Mouse (Mus musculus) brain, embryonic 14.5 days (tissue): ENCODE data around the gene Mybph.

ENCODE experiments used
- CTCF ChIP-seq: fragments of 200-500 bp; IDR thresholded peaks from 2 replicates; pipeline ENCODE4 v1.5.1; 2012; ENCODE audit warnings: inconsistent platforms, mild to moderate bottlenecking, moderate library complexity, borderline replicate concordance; ENCODE audit not compliant: insufficient read depth, insufficient read length; ENCODE audit errors: extremely low read depth
- POLR2A ChIP-seq: fragments of 200-500 bp; IDR thresholded peaks from 2 replicates; pipeline ENCODE4 v1.6.1; 2012; ENCODE audit warnings: mild to moderate bottlenecking, inconsistent platforms, borderline replicate concordance; ENCODE audit not compliant: poor library complexity, insufficient read depth, insufficient read length, severe bottlenecking; ENCODE audit errors: extremely low read depth

DNA sequence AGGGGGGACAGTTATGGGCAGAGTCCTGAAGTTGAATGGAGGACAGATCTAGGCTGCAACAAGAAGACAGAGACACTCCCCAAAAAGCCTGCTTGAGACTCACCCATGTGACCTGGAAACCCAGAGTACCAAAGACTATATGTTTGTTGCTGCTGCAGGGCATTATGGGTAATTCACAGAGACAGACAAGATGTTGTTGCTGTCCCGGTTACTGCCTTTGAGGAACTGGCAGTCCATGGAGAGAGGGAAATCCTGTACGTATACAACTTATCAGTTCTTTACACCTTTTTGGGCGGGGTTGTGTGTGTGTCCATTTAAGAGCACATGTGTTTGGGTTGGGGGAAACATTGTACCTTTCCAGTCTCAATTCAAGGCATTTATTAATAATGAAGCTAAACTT, 38.4 kb downstream of the Mybph start:
- no peak for TF ChIP-seq POLR2A
- no peak for TF ChIP-seq CTCF
